ENCODE assay signal across 9 mouse cellular contexts in genomic region chr2:18058146-18058708, GRCm38 (mm10). TPM values are rescaled to one million over a fixed set of nuclear protein-coding genes. Genes with fewer than 3 reads are reported as not detected.
A peak's percentile ranks its signal among the peaks of the same experiment; 100 is the strongest.
DNase-seq lines count a peak whose midpoint lies in the region; ATAC-seq and TF ChIP-seq lines count a peak whose summit lies in the region.
"Had no signal": no experiment of that assay in that cellular context is flagged by ENCODE, and none has a peak within 500 bp of the region (broad histone marks: within the 10 kb centered on the region; RNA-seq: fewer than 3 reads in every experiment).

No protein-coding gene starts in this region.

- H3K27me3 ChIP-seq in CH12.LX (replicated peaks) = no peaks in the 10 kb centered on the region
- no peaks in the 10 kb centered on the region for H3K27me3 ChIP-seq in forebrain, embryonic 15.5 days
- H3K27me3 ChIP-seq in liver, embryonic 16.5 days (ENCODE audit: control insufficient read depth, insufficient read depth, low read depth, low read length) = peaks cover 7% of the 10 kb centered on the region

- TF ChIP-seq POLR2A in CH12.LX (IDR thresholded peaks at IDR 0.05; ENCODE audit: low read depth, low read length) = no peak

- no peaks in the 10 kb centered on the region for H3K36me3 ChIP-seq in CH12.LX (replicated peaks in 1 of 2; ENCODE audit: control insufficient read depth in 1 of 2, insufficient read depth in 1 of 2, low read length in 1 of 2)
- H3K36me3 ChIP-seq in forebrain, embryonic 15.5 days = no peaks in the 10 kb centered on the region
- H3K36me3 ChIP-seq in liver, embryonic 16.5 days (ENCODE audit: control insufficient read depth, insufficient read depth) = no peaks in the 10 kb centered on the region

- intact Hi-C loops in gastrocnemius, adult 2 months (cut with DNase I) = loop anchor here (10.0 kb wide), 4 partner anchors 147 to 707 kb away; partner anchors contain the start of genes Bmi1, Commd3 and Dnajc1

- WGBS in forebrain, embryonic 15.5 days = 8% methylated on average over 9 of the region's 9 CpGs
- 28% methylated on average over 9 of the region's 9 CpGs for WGBS in liver, embryonic 16.5 days (ENCODE audit: insufficient replicate concordance)

- ATAC-seq in forebrain, embryonic 15.5 days (replicated peaks) = no peak
- no peak for ATAC-seq in liver, embryonic 16.5 days (ENCODE audit: low read depth)
- no peak for ATAC-seq in granulocyte monocyte progenitor cell, adult 5-6 weeks (replicated peaks; ENCODE audit: poor library complexity, severe bottlenecking)

- H3K9ac ChIP-seq in CH12.LX (ENCODE audit: insufficient read depth, low read depth) = peak overlapping the region; percentile 96
- peak overlapping the region; percentile 65 for H3K9ac ChIP-seq in forebrain, embryonic 15.5 days (replicated peaks)
- H3K9ac ChIP-seq in liver, embryonic 16.5 days (ENCODE audit: low read depth, low read length) = peak overlapping the region; percentile 93

- TF ChIP-seq CTCF in gastrocnemius, adult 2 months (IDR thresholded peaks at IDR 0.05) = no peak
- no peak for TF ChIP-seq CTCF in CH12.LX (conservative IDR thresholded peaks at IDR 0.05 in 1 of 2, IDR thresholded peaks at IDR 0.05 in 1 of 2; ENCODE audit: low read depth in 2 of 2, low read length in 2 of 2)

- no peak for DNase-seq in gastrocnemius, adult 2 months
- no peak for DNase-seq in gastrocnemius, postnatal 25 days
- no peak for DNase-seq in CH12.LX (ENCODE audit: extremely low read depth)
- DNase-seq in frontal cortex, postnatal 14 days (ENCODE audit: low spot score in 2 of 2) = no peak
- no peak for DNase-seq in adrenal gland, adult 8-10 months

- H3K9me3 ChIP-seq in CH12.LX (replicated peaks; ENCODE audit: low read length) = no peaks in the 10 kb centered on the region
- no peaks in the 10 kb centered on the region for H3K9me3 ChIP-seq in forebrain, embryonic 15.5 days
- H3K9me3 ChIP-seq in liver, embryonic 16.5 days (replicated peaks; ENCODE audit: control insufficient read depth, low read length) = no peaks in the 10 kb centered on the region

- peak overlapping the region; percentile 91 for H3K4me3 ChIP-seq in gastrocnemius, adult 2 months
- H3K4me3 ChIP-seq in CH12.LX (replicated peaks in 1 of 3; ENCODE audit: low read depth in 2 of 3, low read length in 2 of 3, poor library complexity in 1 of 3) = peak overlapping the region; percentile 65 to 69 (median 67)
- H3K4me3 ChIP-seq in forebrain, embryonic 15.5 days = peak overlapping the region; percentile 79
- H3K4me3 ChIP-seq in liver, embryonic 16.5 days (ENCODE audit: low read depth, low read length) = peak overlapping the region; percentile 78

- peaks cover 0 to 21% of the 10 kb centered on the region in 2 experiments; a peak in 2 of 4 replicates for H3K4me1 ChIP-seq in CH12.LX (ENCODE audit: control insufficient read depth in 1 of 2, insufficient read depth in 2 of 2)
- H3K4me1 ChIP-seq in forebrain, embryonic 15.5 days = peaks cover 41% of the 10 kb centered on the region
- H3K4me1 ChIP-seq in liver, embryonic 16.5 days (ENCODE audit: control insufficient read depth, low read depth, low read length) = peaks cover 19% of the 10 kb centered on the region

- no peak; the same call in 1 of the 2 replicates for TF ChIP-seq EP300 in CH12.LX (IDR thresholded peaks at IDR 0.05; ENCODE audit: low read length)

- H3K27ac ChIP-seq in gastrocnemius, adult 2 months = peak overlapping the region; percentile 100
- H3K27ac ChIP-seq in CH12.LX (ENCODE audit: insufficient read depth, low read depth) = no peak overlapping the region; the same call in 1 of the 2 replicates
- H3K27ac ChIP-seq in forebrain, embryonic 15.5 days (replicated peaks) = peak overlapping the region; percentile 98
- H3K27ac ChIP-seq in liver, embryonic 16.5 days (ENCODE audit: low read length) = peak overlapping the region; percentile 99

- no peak for TF ChIP-seq RAD21 in CH12.LX (IDR thresholded peaks at IDR 0.05; ENCODE audit: low read depth, low read length)

- H3K4me2 ChIP-seq in CH12.LX (ENCODE audit: insufficient read depth, low read depth, poor library complexity, severe bottlenecking) = peak overlapping the region; percentile 63; the same call in 1 of the 2 replicates
- peak overlapping the region; percentile 80 for H3K4me2 ChIP-seq in forebrain, embryonic 15.5 days (replicated peaks)
- peak overlapping the region; percentile 87 for H3K4me2 ChIP-seq in liver, embryonic 16.5 days (ENCODE audit: low read depth, low read length)

- dilution Hi-C loops in CH12.LX (cut with MboI; ENCODE audit: extremely low pct_ligation_motif_present, extremely low pct_unique_long_range_greater_than_20kb, low sequenced_read_pairs) = no loop called here

- in situ Hi-C loops in CH12.LX (cut with MboI; ENCODE audit: low pct_ligation_motif_present, low pct_unique_long_range_greater_than_20kb, low sequenced_read_pairs) = no loop called here

- peaks cover 8% of the 10 kb centered on the region for H3K79me2 ChIP-seq in CH12.LX (replicated peaks; ENCODE audit: control insufficient read depth, extremely low read depth, insufficient read depth, poor library complexity, severe bottlenecking)

TF ChIP-seq in CH12.LX, 34 proteins besides CTCF, POLR2A, EP300 and RAD21:
- TF ChIP-seq JUND (conservative IDR thresholded peaks at IDR 0.05; ENCODE audit: low read depth, low read length) (no peak), TCF12 (IDR thresholded peaks at IDR 0.05; ENCODE audit: low read depth, low read length) (no peak), USF2 (conservative IDR thresholded peaks at IDR 0.05; ENCODE audit: low read depth, low read length) (no peak), ZC3H11A (IDR thresholded peaks at IDR 0.05; ENCODE audit: low read depth, low read length) (no peak), BHLHE40 (IDR thresholded peaks at IDR 0.05; ENCODE audit: low read depth, low read length) (no peak), CHD2 (IDR thresholded peaks at IDR 0.05; ENCODE audit: low read length) (no peak), MAZ (IDR thresholded peaks at IDR 0.05; ENCODE audit: low read depth, low read length) (no peak), MAFK (IDR thresholded peaks at IDR 0.05; ENCODE audit: insufficient replicate concordance, low read length) (no peak), MEF2A (IDR thresholded peaks at IDR 0.05; ENCODE audit: borderline replicate concordance, low read depth, low read length) (no peak), ZMIZ1 (IDR thresholded peaks at IDR 0.05; ENCODE audit: low read depth, low read length) (no peak), MXI1 (IDR thresholded peaks at IDR 0.05; ENCODE audit: low read depth, low read length) (no peak), RCOR1 (conservative IDR thresholded peaks at IDR 0.05; ENCODE audit: low read depth, low read length) (no peak), ELF1 (IDR thresholded peaks at IDR 0.05; ENCODE audit: low read depth, low read length) (no peak)
TF ChIP-seq in CH12.LX: peak in this region for 0.

RNA-seq across cellular contexts. Expression of gene Mllt10, which starts 3.2 kb away (rescaled TPM):
- 10 to 100 TPM; 24.0 to 24.1 TPM for total RNA-seq in gastrocnemius, adult 2 months (2021)
- total RNA-seq in gastrocnemius, postnatal 25 days (2021) = 10 to 100 TPM; 15.1 to 18.5 TPM
- total RNA-seq in CH12.LX (2012; rRNA removed) (23.4 and 27.2 TPM in 2 replicates), CH12.LX (2014; rRNA removed) (22.0 and 23.0 TPM in 2 replicates)
- polyA plus RNA-seq in CH12.LX (2012; ENCODE audit: insufficient read length, low read depth) = 36.6 and 39.2 TPM in 2 replicates
- polyA plus RNA-seq in forebrain, embryonic 15.5 days (2015; fragmentation: Nextera tagmentation; extraction: Ambion mirVana) = 61.9 and 66.3 TPM in 2 replicates
- 23.8 and 24.3 TPM in 2 replicates for polyA plus RNA-seq in liver, embryonic 16.5 days (2015; fragmentation: Nextera tagmentation; extraction: Ambion mirVana)
- 10 to 100 TPM; 38.8 to 84.1 (median 45.1) TPM for total RNA-seq in adrenal gland, adult 8-10 months (2022)
- 76.1 and 128 TPM in 2 replicates for total RNA-seq in granulocyte monocyte progenitor cell, adult 5-6 weeks (2014; fragmentation: Nextera tagmentation)
- 51.8 and 65.0 TPM in 2 replicates for total RNA-seq in granulocyte monocyte progenitor cell, adult 5-6 weeks (2017)

RNA-seq across cellular contexts. Expression of gene Skida1, which starts 9.4 kb away (rescaled TPM):
- total RNA-seq in gastrocnemius, adult 2 months (2021) = under 1 TPM; 0.14 to 0.46 TPM
- total RNA-seq in gastrocnemius, postnatal 25 days (2021) = under 1 TPM; 0.32 to 0.54 TPM
- 0.85 and 1.3 TPM in 2 replicates for total RNA-seq in CH12.LX (2012; rRNA removed)
- total RNA-seq in CH12.LX (2014; rRNA removed) = 0.35 and 0.59 TPM in 2 replicates
- 0.26 and 0.36 TPM in 2 replicates for polyA plus RNA-seq in CH12.LX (2012; ENCODE audit: insufficient read length, low read depth)
- 10.9 and 13.8 TPM in 2 replicates for polyA plus RNA-seq in forebrain, embryonic 15.5 days (2015; fragmentation: Nextera tagmentation; extraction: Ambion mirVana)
- 0.28 and 0.38 TPM in 2 replicates for polyA plus RNA-seq in liver, embryonic 16.5 days (2015; fragmentation: Nextera tagmentation; extraction: Ambion mirVana)
- 1 to 10 TPM; 2.0 to 5.2 (median 3.5) TPM for total RNA-seq in adrenal gland, adult 8-10 months (2022)
- not detected in 2 replicates for total RNA-seq in granulocyte monocyte progenitor cell, adult 5-6 weeks (2014; fragmentation: Nextera tagmentation)
- total RNA-seq in granulocyte monocyte progenitor cell, adult 5-6 weeks (2017) = not detected in 2 replicates
- total RNA-seq: common myeloid progenitor, adult 5-6 weeks had no signal

RNA-seq across cellular contexts. Expression of gene A930004D18Rik, which starts 20.7 kb away (rescaled TPM):
- total RNA-seq in gastrocnemius, adult 2 months (2021) = under 1 TPM; 0.20 to 0.59 TPM
- total RNA-seq in gastrocnemius, postnatal 25 days (2021) = 1 to 10 TPM in 1 of 2 experiments, under 1 TPM in 1; 0.20 to 1.6 TPM
- total RNA-seq in CH12.LX (2012; rRNA removed) = 0.67 and 0.72 TPM in 2 replicates
- total RNA-seq in CH12.LX (2014; rRNA removed) = 0.15 and 0.22 TPM in 2 replicates
- polyA plus RNA-seq in CH12.LX (2012; ENCODE audit: insufficient read length, low read depth) = 1.7 and 2.0 TPM in 2 replicates
- 14.7 and 16.6 TPM in 2 replicates for polyA plus RNA-seq in forebrain, embryonic 15.5 days (2015; fragmentation: Nextera tagmentation; extraction: Ambion mirVana)
- 1.3 and 1.4 TPM in 2 replicates for polyA plus RNA-seq in liver, embryonic 16.5 days (2015; fragmentation: Nextera tagmentation; extraction: Ambion mirVana)
- 1 to 10 TPM; 1.1 to 2.4 (median 1.4) TPM for total RNA-seq in adrenal gland, adult 8-10 months (2022)
- not detected in 2 replicates for total RNA-seq in granulocyte monocyte progenitor cell, adult 5-6 weeks (2014; fragmentation: Nextera tagmentation)
- total RNA-seq in granulocyte monocyte progenitor cell, adult 5-6 weeks (2017) = 0.26 TPM in 1 of 2 replicates, not detected in the other
